Mouse (Mus musculus) cerebellum, adult 2 months (tissue): ENCODE measurements around the gene Gm5678.

Source experiments
- CTCF ChIP-seq: fragments of 200-500 bp; IDR thresholded peaks from 2 replicates; pipeline ENCODE4 v1.5.1; 2011; ENCODE audit warnings: low read depth, mild to moderate bottlenecking, control low read depth, low read length, moderate library complexity, borderline replicate concordance; ENCODE audit not compliant: insufficient read depth
- POLR2A ChIP-seq: fragments of 200-500 bp; IDR thresholded peaks from 2 replicates; pipeline ENCODE4 v1.6.1; 2011; ENCODE audit warnings: low read length, control low read depth, borderline replicate concordance; ENCODE audit not compliant: insufficient read depth

- no peak for TF ChIP-seq CTCF
- no peak for TF ChIP-seq POLR2A
Observed at GRCm38 (mm10) chr16:93678206-93678605, 50.3 kb downstream of the Gm5678 start.
